Mouse (Mus musculus) bone marrow macrophage, adult 2 months (primary cell): ENCODE data around the gene Lpxn.

Experiments
- CTCF ChIP-seq: IDR thresholded peaks from 2 replicates; pipeline ENCODE4 v1.5.1; 2012; ENCODE audit warnings: low read depth, mild to moderate bottlenecking, low read length, moderate library complexity
- POLR2A ChIP-seq: IDR thresholded peaks from 2 replicates; pipeline ENCODE4 v1.6.1; 2012; ENCODE audit warnings: mild to moderate bottlenecking, low read depth, low read length, borderline replicate concordance

DNA sequence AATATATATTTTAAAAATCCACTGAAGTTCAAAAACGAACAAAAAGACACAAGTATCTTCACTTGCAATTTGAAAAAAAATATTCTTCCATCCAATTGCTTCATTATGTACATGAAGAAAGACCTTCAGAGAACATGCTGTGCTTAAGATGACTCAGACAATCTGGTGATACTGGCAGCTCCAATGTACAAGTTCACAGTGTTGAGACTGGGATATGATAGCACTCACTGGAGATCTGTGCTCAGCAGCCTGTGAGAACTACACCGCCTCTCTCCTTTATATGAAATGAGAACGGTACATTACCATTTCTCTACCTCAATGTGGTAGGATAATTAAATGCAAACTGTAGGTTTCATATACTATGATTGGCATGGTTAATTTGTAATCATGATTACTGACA, 6.8 kb downstream of the Lpxn start:
- TF ChIP-seq CTCF, result no peak
- no peak for TF ChIP-seq POLR2A
